Mouse (Mus musculus): Measurements from ENCODE around the gene Fndc1. TPM values are rescaled to one million over a fixed set of nuclear protein-coding genes. Genes with fewer than 3 reads are reported as not detected.

Fndc1 gene
- polyA plus RNA-seq, 1 experiment = 3.4 TPM

DNA sequence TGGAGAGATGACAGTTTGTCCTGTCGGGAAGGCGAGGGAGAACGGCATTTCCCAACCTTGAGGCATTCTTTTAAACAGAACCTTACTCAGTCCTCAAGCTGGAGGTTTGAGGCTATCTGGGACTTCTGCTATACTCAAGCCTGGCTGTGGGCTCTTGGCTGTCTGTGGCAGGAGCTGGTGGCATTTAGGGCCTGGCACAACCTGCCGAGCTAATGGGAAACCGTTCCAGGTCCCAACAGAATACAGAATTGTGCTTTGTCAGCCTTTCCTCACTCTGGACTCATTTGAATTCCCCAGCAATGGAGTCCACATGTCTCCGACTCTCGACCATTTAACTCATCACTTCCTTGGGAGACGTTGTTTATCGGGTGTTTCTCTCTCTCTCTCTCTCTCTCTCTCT, 24.6 kb downstream of the Fndc1 start:
- TF ChIP-seq CTCF (IDR thresholded peaks at IDR 0.05; ENCODE audit: borderline replicate concordance, control insufficient read depth, extremely low read depth, insufficient read depth, low read length, poor library complexity) (no peak), POLR2A (IDR thresholded peaks at IDR 0.05; ENCODE audit: control insufficient read depth, extremely low read depth, insufficient read depth, low read length, poor library complexity) (no peak)
- H3K4me3 ChIP-seq (ENCODE audit: control insufficient read depth, insufficient read depth, low read length) = no peak overlapping the region
- H3K36me3 ChIP-seq (ENCODE audit: control insufficient read depth, insufficient read depth, low read length) = no peaks in the 10 kb centered on the region
- WGBS = 94% methylated on average over 9 of the region's 9 CpGs
- DNase-seq = no peak
- no peaks in the 10 kb centered on the region for H3K4me1 ChIP-seq (replicated peaks; ENCODE audit: control insufficient read depth, insufficient read depth, low read length)
- no peak overlapping the region for H3K27ac ChIP-seq (ENCODE audit: control insufficient read depth, insufficient read depth, low read length)
- no peaks in the 10 kb centered on the region for H3K27me3 ChIP-seq (ENCODE audit: control insufficient read depth, insufficient read depth, low read length)

DNA sequence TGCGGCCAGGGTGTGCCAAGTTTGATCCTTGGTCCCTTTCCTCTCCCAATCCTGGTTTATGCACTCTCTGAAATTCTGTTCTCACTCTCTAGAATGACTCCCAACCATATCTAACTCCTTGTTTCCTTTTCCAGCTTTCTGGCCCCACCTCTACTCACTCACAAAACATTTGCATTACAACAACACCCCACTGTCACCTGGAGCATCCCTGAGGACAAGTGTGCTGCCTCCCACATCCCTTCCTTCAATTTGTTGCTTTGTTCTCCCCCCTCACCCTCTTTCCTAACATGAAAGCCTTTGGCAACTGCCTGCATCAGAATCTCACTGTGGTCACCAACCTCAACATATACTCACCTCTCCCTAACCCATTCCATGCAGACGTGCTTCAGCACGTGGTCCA, 27.2 kb downstream of the Fndc1 start:
- Histone ChIP-seq H3K4me3 (ENCODE audit: control insufficient read depth, insufficient read depth, low read length) (no peak overlapping the region), H3K4me1 (replicated peaks; ENCODE audit: control insufficient read depth, insufficient read depth, low read length) (no peaks in the 10 kb centered on the region), H3K27ac (ENCODE audit: control insufficient read depth, insufficient read depth, low read length) (no peak overlapping the region), H3K36me3 (ENCODE audit: control insufficient read depth, insufficient read depth, low read length) (no peaks in the 10 kb centered on the region), H3K27me3 (ENCODE audit: control insufficient read depth, insufficient read depth, low read length) (no peaks in the 10 kb centered on the region)
- 77% methylated on average over 3 of the region's 3 CpGs for WGBS
- TF ChIP-seq POLR2A (IDR thresholded peaks at IDR 0.05; ENCODE audit: control insufficient read depth, extremely low read depth, insufficient read depth, low read length, poor library complexity) (no peak), CTCF (IDR thresholded peaks at IDR 0.05; ENCODE audit: borderline replicate concordance, control insufficient read depth, extremely low read depth, insufficient read depth, low read length, poor library complexity) (no peak)
- DNase-seq = no peak

GRCm38 (mm10) chr17:7795584-7795983, 31.5 kb downstream of the Fndc1 start:
- no peak for TF ChIP-seq CTCF (IDR thresholded peaks at IDR 0.05; ENCODE audit: borderline replicate concordance, control insufficient read depth, extremely low read depth, insufficient read depth, low read length, poor library complexity)
- no peak for TF ChIP-seq POLR2A (IDR thresholded peaks at IDR 0.05; ENCODE audit: control insufficient read depth, extremely low read depth, insufficient read depth, low read length, poor library complexity)
- DNase-seq = no peak
- H3K27me3 ChIP-seq (ENCODE audit: control insufficient read depth, insufficient read depth, low read length) = no peaks in the 10 kb centered on the region
- H3K4me3 ChIP-seq (ENCODE audit: control insufficient read depth, insufficient read depth, low read length) = no peak overlapping the region
- no peaks in the 10 kb centered on the region for H3K36me3 ChIP-seq (ENCODE audit: control insufficient read depth, insufficient read depth, low read length)
- no peak overlapping the region for H3K27ac ChIP-seq (ENCODE audit: control insufficient read depth, insufficient read depth, low read length)
- H3K4me1 ChIP-seq (replicated peaks; ENCODE audit: control insufficient read depth, insufficient read depth, low read length) = peaks cover 7% of the 10 kb centered on the region
- 83% methylated on average over 8 of the region's 8 CpGs for WGBS

- TF ChIP-seq POLR2A (IDR thresholded peaks at IDR 0.05; ENCODE audit: control insufficient read depth, extremely low read depth, insufficient read depth, low read length, poor library complexity) (no peak), CTCF (IDR thresholded peaks at IDR 0.05; ENCODE audit: borderline replicate concordance, control insufficient read depth, extremely low read depth, insufficient read depth, low read length, poor library complexity) (no peak)
- DNase-seq = no peak
- no peaks in the 10 kb centered on the region for H3K27me3 ChIP-seq (ENCODE audit: control insufficient read depth, insufficient read depth, low read length)
- H3K4me1 ChIP-seq (replicated peaks; ENCODE audit: control insufficient read depth, insufficient read depth, low read length) = peaks cover 10% of the 10 kb centered on the region
- H3K4me3 ChIP-seq (ENCODE audit: control insufficient read depth, insufficient read depth, low read length) = no peak overlapping the region
- no peaks in the 10 kb centered on the region for H3K36me3 ChIP-seq (ENCODE audit: control insufficient read depth, insufficient read depth, low read length)
- WGBS = 91% methylated on average over 2 of the region's 2 CpGs
- H3K27ac ChIP-seq (ENCODE audit: control insufficient read depth, insufficient read depth, low read length) = no peak overlapping the region
Observed at GRCm38 (mm10) chr17:7795168-7795567, 31.9 kb downstream of the Fndc1 start.

GRCm38 (mm10) chr17:7794093-7794492, 33.0 kb downstream of the Fndc1 start:
- Histone ChIP-seq H3K36me3 (ENCODE audit: control insufficient read depth, insufficient read depth, low read length) (no peaks in the 10 kb centered on the region), H3K27ac (ENCODE audit: control insufficient read depth, insufficient read depth, low read length) (no peak overlapping the region), H3K4me3 (ENCODE audit: control insufficient read depth, insufficient read depth, low read length) (no peak overlapping the region), H3K4me1 (replicated peaks; ENCODE audit: control insufficient read depth, insufficient read depth, low read length) (peaks cover 10% of the 10 kb centered on the region), H3K27me3 (ENCODE audit: control insufficient read depth, insufficient read depth, low read length) (no peaks in the 10 kb centered on the region)
- DNase-seq = no peak
- 94% methylated on average over 6 of the region's 6 CpGs for WGBS
- no peak for TF ChIP-seq POLR2A (IDR thresholded peaks at IDR 0.05; ENCODE audit: control insufficient read depth, extremely low read depth, insufficient read depth, low read length, poor library complexity)
- no peak for TF ChIP-seq CTCF (IDR thresholded peaks at IDR 0.05; ENCODE audit: borderline replicate concordance, control insufficient read depth, extremely low read depth, insufficient read depth, low read length, poor library complexity)

DNA sequence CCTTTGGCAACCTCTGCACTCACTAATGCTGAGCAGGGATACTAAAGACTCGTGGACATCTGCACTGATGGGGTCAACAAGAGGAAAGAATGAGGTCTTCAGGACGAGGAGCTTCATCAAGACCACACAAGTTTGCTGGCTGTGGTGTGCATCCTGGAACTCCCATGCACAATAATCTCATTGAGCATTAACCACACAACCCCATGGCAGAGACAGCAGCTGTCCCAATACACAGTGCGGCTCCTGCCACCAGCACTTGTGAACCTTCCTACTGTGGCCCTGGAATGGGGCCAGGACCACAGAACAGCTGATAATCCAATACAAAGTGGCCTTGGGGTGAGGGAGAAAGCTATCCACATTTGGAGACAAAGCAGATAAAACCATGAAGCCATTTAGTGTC, 36.6 kb downstream of the Fndc1 start:
- no peak for DNase-seq
- TF ChIP-seq POLR2A (IDR thresholded peaks at IDR 0.05; ENCODE audit: control insufficient read depth, extremely low read depth, insufficient read depth, low read length, poor library complexity) = no peak
- TF ChIP-seq CTCF (IDR thresholded peaks at IDR 0.05; ENCODE audit: borderline replicate concordance, control insufficient read depth, extremely low read depth, insufficient read depth, low read length, poor library complexity) = no peak
- WGBS = 67% methylated on average over 3 of the region's 3 CpGs
- Histone ChIP-seq H3K4me3 (ENCODE audit: control insufficient read depth, insufficient read depth, low read length) (no peak overlapping the region), H3K27me3 (ENCODE audit: control insufficient read depth, insufficient read depth, low read length) (no peaks in the 10 kb centered on the region), H3K36me3 (ENCODE audit: control insufficient read depth, insufficient read depth, low read length) (no peaks in the 10 kb centered on the region), H3K27ac (ENCODE audit: control insufficient read depth, insufficient read depth, low read length) (no peak overlapping the region), H3K4me1 (replicated peaks; ENCODE audit: control insufficient read depth, insufficient read depth, low read length) (peaks cover 10% of the 10 kb centered on the region)

DNA sequence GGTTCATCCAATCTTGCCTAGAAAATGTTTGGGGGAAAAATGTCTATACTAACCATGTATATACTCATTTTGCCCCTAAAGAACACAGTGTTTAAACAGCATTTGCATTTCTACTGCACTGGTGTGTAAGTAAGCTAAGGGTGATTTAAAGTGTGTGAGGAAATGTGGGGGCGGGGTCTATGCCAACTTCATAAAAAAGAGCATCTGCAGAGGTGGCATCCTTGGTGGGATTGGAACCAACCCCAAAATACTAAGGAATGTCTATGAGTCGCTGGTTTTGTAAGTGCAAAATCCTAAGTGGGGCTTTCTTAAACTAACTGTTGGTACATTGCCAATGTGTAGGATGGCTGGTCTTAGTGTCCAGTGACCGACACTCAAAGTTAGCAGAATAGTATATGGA, 53.0 kb downstream of the Fndc1 start:
- no peaks in the 10 kb centered on the region for H3K36me3 ChIP-seq (ENCODE audit: control insufficient read depth, insufficient read depth, low read length)
- DNase-seq = no peak
- H3K27me3 ChIP-seq (ENCODE audit: control insufficient read depth, insufficient read depth, low read length) = no peaks in the 10 kb centered on the region
- H3K4me3 ChIP-seq (ENCODE audit: control insufficient read depth, insufficient read depth, low read length) = no peak overlapping the region
- no peaks in the 10 kb centered on the region for H3K4me1 ChIP-seq (replicated peaks; ENCODE audit: control insufficient read depth, insufficient read depth, low read length)
- 91% methylated on average over 3 of the region's 3 CpGs for WGBS
- H3K27ac ChIP-seq (ENCODE audit: control insufficient read depth, insufficient read depth, low read length) = no peak overlapping the region
- TF ChIP-seq CTCF (IDR thresholded peaks at IDR 0.05; ENCODE audit: borderline replicate concordance, control insufficient read depth, extremely low read depth, insufficient read depth, low read length, poor library complexity) = no peak
- TF ChIP-seq POLR2A (IDR thresholded peaks at IDR 0.05; ENCODE audit: control insufficient read depth, extremely low read depth, insufficient read depth, low read length, poor library complexity) = no peak
